Mouse (Mus musculus) lung, embryonic 16.5 days (tissue): ENCODE measurements around the gene Grk3. TPM values are rescaled to one million over a fixed set of nuclear protein-coding genes. Genes with fewer than 3 reads are reported as not detected.
A peak's percentile ranks its signal among the peaks of the same experiment; 100 is the strongest.

Experiments used
- ATAC-seq: fragments of 200-750 bp; cut with Nextera tagmentation; 2 replicates; pipeline ENCODE4 v1.8.0; 2017; ENCODE audit warnings: low read depth, mild to moderate bottlenecking, moderate library complexity
- H3K27ac ChIP-seq: fragments of 300-500 bp; sonication (generic); 2 replicates; pipeline ENCODE4 v1.5.1; 2014; ENCODE audit warnings: mild to moderate bottlenecking, control low read depth, low read length
- H3K27me3 ChIP-seq: fragments of 300-500 bp; sonication (generic); 2 replicates; pipeline ENCODE4 v1.6.1; 2014; ENCODE audit warnings: low read depth, low read length, mixed read lengths; ENCODE audit not compliant: control insufficient read depth, insufficient read depth
- H3K36me3 ChIP-seq: fragments of 300-500 bp; sonication (generic); 2 replicates; pipeline ENCODE4 v1.6.1; 2014; ENCODE audit warnings: low read length; ENCODE audit not compliant: control insufficient read depth, insufficient read depth
- H3K4me1 ChIP-seq: fragments of 300-500 bp; sonication (generic); replicated peaks from 2 replicates; pipeline ENCODE4 v1.6.1; 2014; ENCODE audit warnings: low read length, mixed read lengths; ENCODE audit not compliant: control insufficient read depth, insufficient read depth
- H3K4me2 ChIP-seq: fragments of 300-500 bp; sonication (generic); 2 replicates; pipeline ENCODE4 v1.6.1; 2014; ENCODE audit warnings: low read depth, low read length, control low read depth
- H3K4me3 ChIP-seq: fragments of 300-500 bp; sonication (generic); 2 replicates; pipeline ENCODE4 v1.5.1; 2014; ENCODE audit warnings: mild to moderate bottlenecking, low read length, control low read depth
- H3K9ac ChIP-seq: fragments of 300-500 bp; sonication (generic); 2 replicates; pipeline ENCODE4 v1.6.1; 2014; ENCODE audit warnings: low read length, control low read depth
- H3K9me3 ChIP-seq: fragments of 300-500 bp; sonication (generic); 2 replicates; pipeline ENCODE4 v1.6.1; 2016; ENCODE audit warnings: low read length; ENCODE audit not compliant: control insufficient read depth
- WGBS: fragments of 180-500 bp; shearing (Covaris S2); extraction: QIAGEN DNeasy Blood & Tissue Kit; methylation state at CpG from one replicate; pipeline ENCODE4 v1.1.7; 2014; 5-methylcytosine and 5-hydroxymethylcytosine counted together
- polyA plus RNA-seq: library from polyadenylated mRNA; unstranded; fragments of >200 nt; fragmentation: Nextera tagmentation; extraction: Ambion mirVana; gene quantifications from 2 replicates; pipeline ENCODE4 v1.2.1, GENCODE M21; 2015

The Grk3 gene
- polyA plus RNA-seq, 1 experiment from 2014 or later, result 19.1 TPM

GRCm38 (mm10) chr5:112870729-112871128 is 144.9 kb downstream of the Grk3 start:
- H3K4me3 ChIP-seq, result no peak overlapping the region
- WGBS, result 21% methylated on average over 9 of the region's 9 CpGs

GRCm38 (mm10) chr5:112868620-112869019 is 147.0 kb downstream of the Grk3 start:
- WGBS, result 69% methylated on average over 5 of the region's 5 CpGs
- Histone ChIP-seq H3K27me3 (peaks cover 2% of the 10 kb centered on the region; the same call in 1 of the 2 replicates), H3K9ac (no peak overlapping the region), H3K4me1 (no peaks in the 10 kb centered on the region), H3K27ac (no peak overlapping the region), H3K36me3 (no peaks in the 10 kb centered on the region), H3K9me3 (no peaks in the 10 kb centered on the region), H3K4me2 (no peak overlapping the region), H3K4me3 (no peak overlapping the region)
- no peak for ATAC-seq

More at GRCm38 (mm10) chr5:112870729-112871128, 144.9 kb downstream of the Grk3 start:
- peaks cover 2% of the 10 kb centered on the region; the same call in 1 of the 2 replicates for H3K27me3 ChIP-seq
- no peak overlapping the region for H3K27ac ChIP-seq
- H3K4me2 ChIP-seq, result no peak overlapping the region
- H3K4me1 ChIP-seq, result no peaks in the 10 kb centered on the region
- no peaks in the 10 kb centered on the region for H3K36me3 ChIP-seq
- peak; percentile 27; the same call in 1 of the 2 replicates for ATAC-seq
- H3K9me3 ChIP-seq, result no peaks in the 10 kb centered on the region
- no peak overlapping the region for H3K9ac ChIP-seq

GRCm38 (mm10) chr5:112864719-112865367 is 150.7 kb downstream of the Grk3 start:
- Histone ChIP-seq H3K4me1 (no peaks in the 10 kb centered on the region), H3K9me3 (no peaks in the 10 kb centered on the region), H3K27me3 (peaks cover 2% of the 10 kb centered on the region; the same call in 1 of the 2 replicates), H3K4me2 (no peak overlapping the region), H3K36me3 (no peaks in the 10 kb centered on the region), H3K27ac (no peak overlapping the region), H3K9ac (no peak overlapping the region), H3K4me3 (no peak overlapping the region)
- no peak for ATAC-seq
- 44% methylated on average over 4 of the region's 4 CpGs for WGBS

Other genes with a start within 250 kb of the Grk3 start
- gene Myo18b, start 119.4 kb downstream of the Grk3 start, polyA plus RNA-seq, result 1.1 and 1.3 TPM in 2 replicates
- not detected in 2 replicates for gene Crybb2, start 54.3 kb upstream of the Grk3 start, polyA plus RNA-seq
- gene Crybb3, start 65.8 kb upstream of the Grk3 start, polyA plus RNA-seq, result 1.0 and 1.4 TPM in 2 replicates
- gene 2900026A02Rik, start 205.4 kb upstream of the Grk3 start, polyA plus RNA-seq, result 12.6 TPM in 2 replicates
- not detected in 2 replicates for gene Tmem211, start 211.1 kb upstream of the Grk3 start, polyA plus RNA-seq